Comparison of ENCODE assay signal across 8 mouse cellular contexts in genomic region chr10:81291511-81292104, GRCm38 (mm10). TPM values are rescaled to one million over a fixed set of nuclear protein-coding genes. Genes with fewer than 3 reads are reported as not detected.
DNase-seq lines count a peak whose midpoint lies in the region; ATAC-seq and TF ChIP-seq lines count a peak whose summit lies in the region.

Gene Tjp3, minus strand, starts transcription at chr10:81291581.

- no peak for TF ChIP-seq POLR2A in lung, adult 2 months (IDR thresholded peaks at IDR 0.05; ENCODE audit: borderline replicate concordance, extremely low read depth, low read depth, low read length)

- H3K9ac ChIP-seq in embryonic facial prominence, embryonic 13.5 days: peak within 1 kb of the TSS; percentile 51
- no peak within 1 kb of the TSS for H3K9ac ChIP-seq in neural tube, embryonic 12.5 days

- peak within 1 kb of the TSS; percentile 24; the same call in 1 of the 2 replicates for H3K27ac ChIP-seq in embryonic facial prominence, embryonic 13.5 days
- H3K27ac ChIP-seq in neural tube, embryonic 12.5 days: no peak within 1 kb of the TSS

- peaks cover 41% of the 10 kb centered on the region for H3K27me3 ChIP-seq in embryonic facial prominence, embryonic 13.5 days
- peaks cover 18% of the 10 kb centered on the region for H3K27me3 ChIP-seq in neural tube, embryonic 12.5 days (replicated peaks)

- peak within 1 kb of the TSS; percentile 55 for H3K4me3 ChIP-seq in lung, adult 2 months (replicated peaks; ENCODE audit: extremely low read depth, low read depth, low read length)
- H3K4me3 ChIP-seq in embryonic facial prominence, embryonic 13.5 days: peak within 1 kb of the TSS; percentile 91
- H3K4me3 ChIP-seq in neural tube, embryonic 12.5 days: no peak within 1 kb of the TSS

- no peaks in the 10 kb centered on the region for H3K9me3 ChIP-seq in embryonic facial prominence, embryonic 13.5 days
- H3K9me3 ChIP-seq in neural tube, embryonic 12.5 days: no peaks in the 10 kb centered on the region

- DNase-seq in lung, adult 2 months: no peak
- DNase-seq in lung, postnatal 25 days (ENCODE audit: low spot score): no peak
- DNase-seq in large intestine, adult 2 months (ENCODE audit: low read depth, low spot score): no peak
- DNase-seq in layer of hippocampus, adult 18-20 months (ENCODE audit: low spot score in 2 of 2): no peak
- DNase-seq in adrenal gland, adult 18-20 months (ENCODE audit: low spot score in 2 of 2): no peak

- H3K4me1 ChIP-seq in lung, adult 2 months (ENCODE audit: control insufficient read depth, insufficient read depth, low read length): peaks cover 14% of the 10 kb centered on the region
- peaks cover 35% of the 10 kb centered on the region for H3K4me1 ChIP-seq in embryonic facial prominence, embryonic 13.5 days
- H3K4me1 ChIP-seq in neural tube, embryonic 12.5 days: peaks cover 26% of the 10 kb centered on the region

- 0 out of 2 replicates have a peak, but pooled peaks cover 7% of the 10 kb centered on the region for H3K36me3 ChIP-seq in embryonic facial prominence, embryonic 13.5 days
- H3K36me3 ChIP-seq in neural tube, embryonic 12.5 days: peaks cover 3% of the 10 kb centered on the region; the same call in 1 of the 2 replicates

- WGBS in lung, adult 2 months: 59% methylated on average over 9 of the region's 9 CpGs
- WGBS in embryonic facial prominence, embryonic 13.5 days: 71% methylated on average over 9 of the region's 9 CpGs
- WGBS in large intestine, adult 2 months: 29% methylated on average over 9 of the region's 9 CpGs
- 76% methylated on average over 9 of the region's 9 CpGs for WGBS in neural tube, embryonic 12.5 days

- no peak for TF ChIP-seq CTCF in lung, adult 2 months (IDR thresholded peaks at IDR 0.05; ENCODE audit: insufficient read depth, low read length)

- H3K4me2 ChIP-seq in embryonic facial prominence, embryonic 13.5 days: peak within 1 kb of the TSS; percentile 95
- H3K4me2 ChIP-seq in neural tube, embryonic 12.5 days (replicated peaks): peak within 1 kb of the TSS; percentile 5; the same call in 1 of the 2 replicates

- no peak for ATAC-seq in embryonic facial prominence, embryonic 13.5 days (ENCODE audit: insufficient number of reproducible peaks, insufficient read depth, low FRiP score, low TSS enrichment, low read depth)
- ATAC-seq in neural tube, embryonic 12.5 days (ENCODE audit: low FRiP score, low read depth): no peak
- no peak for ATAC-seq in CD4-positive, CD25-positive, alpha-beta regulatory T cell, adult 4 months

RNA-seq across cellular contexts. Expression of gene Tjp3, which starts in this region (rescaled TPM):
- 27.6 and 27.7 TPM in 2 replicates for polyA plus RNA-seq in lung, adult 2 months (2012; rRNA removed)
- polyA plus RNA-seq in embryonic facial prominence, embryonic 13.5 days (2015; fragmentation: Nextera tagmentation; extraction: Ambion mirVana): 5.0 and 7.2 TPM in 2 replicates
- polyA plus RNA-seq in large intestine, adult 2 months (2012; rRNA removed): 140 and 172 TPM in 2 replicates
- polyA plus RNA-seq in neural tube, embryonic 12.5 days (2016; fragmentation: Nextera tagmentation; extraction: Ambion mirVana): 3.9 and 4.6 TPM in 2 replicates
- 1 to 10 TPM in 1 of 2 experiments, under 1 TPM in 1; 0.62 to 1.7 TPM for total RNA-seq in layer of hippocampus, adult 18-20 months (2021)
- 1 to 10 TPM; 2.4 to 2.6 TPM for polyA plus RNA-seq in CD4-positive, CD25-positive, alpha-beta regulatory T cell, adult 4 months (2017; shearing (Covaris generic))
- 1 to 10 TPM; 1.1 to 1.6 TPM for total RNA-seq in adrenal gland, adult 18-20 months (2021)
